ENCODE assay signal across 8 mouse cellular contexts in the genomic region with DNA sequence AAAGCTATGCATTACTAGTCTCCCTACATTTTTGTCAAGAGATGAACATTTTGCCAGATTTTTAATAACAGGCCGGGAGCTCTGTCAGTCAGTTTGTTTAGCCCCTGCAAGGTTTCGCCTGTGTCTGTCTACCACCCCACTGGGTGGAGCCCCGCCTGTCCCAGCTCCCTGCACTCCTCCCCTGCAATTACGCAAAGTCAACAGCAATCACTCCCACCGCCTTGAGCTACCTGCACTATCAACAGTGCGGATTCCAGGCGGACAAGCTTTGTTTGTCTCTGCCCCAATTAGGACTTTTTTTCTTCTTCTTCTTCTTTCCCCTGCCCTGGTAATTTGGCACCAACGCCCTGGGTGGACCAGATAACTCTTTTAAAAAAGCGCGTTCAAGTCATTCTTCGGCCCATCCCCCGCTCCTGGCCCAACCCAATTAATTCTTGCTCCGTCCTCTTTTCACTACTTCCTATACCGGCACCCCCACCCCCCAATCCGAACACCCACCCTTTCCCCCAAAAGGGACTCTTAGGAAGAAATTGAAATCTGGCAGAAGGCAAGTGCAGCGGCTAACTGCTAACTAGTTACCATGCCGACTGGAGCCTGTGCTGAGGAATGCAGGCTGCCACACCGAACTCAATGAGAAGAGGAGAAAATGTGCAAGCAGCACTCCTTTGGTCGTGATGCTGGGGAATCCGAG. TPM values are rescaled to one million over a fixed set of nuclear protein-coding genes. Genes with fewer than 3 reads are reported as not detected.
DNase-seq lines count a peak whose midpoint lies in the region; ATAC-seq lines count a peak whose summit lies in the region.

No protein-coding gene starts in this region.

- H3K27ac ChIP-seq in forebrain, embryonic 13.5 days, result peak overlapping the region; percentile 52; the same call in 1 of the 2 replicates
- no peak overlapping the region for H3K27ac ChIP-seq in kidney, embryonic 14.5 days (ENCODE audit: low read depth, low read length)
- no peak overlapping the region for H3K27ac ChIP-seq in liver, embryonic 11.5 days (ENCODE audit: low read depth, low read length)

- no peak overlapping the region for H3K9ac ChIP-seq in forebrain, embryonic 13.5 days
- no peak overlapping the region for H3K9ac ChIP-seq in kidney, embryonic 14.5 days (ENCODE audit: low read depth, low read length)
- H3K9ac ChIP-seq in liver, embryonic 11.5 days (ENCODE audit: low read depth, low read length), result no peak overlapping the region

- H3K4me3 ChIP-seq in forebrain, embryonic 13.5 days, result peak overlapping the region; percentile 33
- H3K4me3 ChIP-seq in kidney, embryonic 14.5 days (ENCODE audit: low read length), result peak overlapping the region; percentile 16
- peak overlapping the region; percentile 33 for H3K4me3 ChIP-seq in liver, embryonic 11.5 days (ENCODE audit: low read depth, low read length)

- 2% methylated on average over 20 of the region's 20 CpGs for WGBS in forebrain, embryonic 13.5 days
- 2% methylated on average over 20 of the region's 20 CpGs for whole genome bisulfite sequencing in kidney, embryonic 14.5 days
- 5% methylated on average over 20 of the region's 20 CpGs for WGBS in liver, embryonic 11.5 days

- no peaks in the 10 kb centered on the region for H3K36me3 ChIP-seq in forebrain, embryonic 13.5 days (ENCODE audit: poor library complexity, severe bottlenecking)
- H3K36me3 ChIP-seq in kidney, embryonic 14.5 days (ENCODE audit: control insufficient read depth, insufficient read depth, low read length), result no peaks in the 10 kb centered on the region
- no peaks in the 10 kb centered on the region for H3K36me3 ChIP-seq in liver, embryonic 11.5 days (ENCODE audit: control insufficient read depth, insufficient read depth, low read length)

- no peaks in the 10 kb centered on the region for H3K9me3 ChIP-seq in forebrain, embryonic 13.5 days (replicated peaks)
- no peaks in the 10 kb centered on the region for H3K9me3 ChIP-seq in kidney, embryonic 14.5 days (ENCODE audit: control insufficient read depth, low read length)
- no peaks in the 10 kb centered on the region for H3K9me3 ChIP-seq in liver, embryonic 11.5 days (ENCODE audit: control insufficient read depth, low read length)

- peaks cover 10% of the 10 kb centered on the region; the same call in 1 of the 2 replicates for H3K27me3 ChIP-seq in forebrain, embryonic 13.5 days
- peaks cover 67% of the 10 kb centered on the region for H3K27me3 ChIP-seq in kidney, embryonic 14.5 days (ENCODE audit: control insufficient read depth, insufficient read depth, low read length)
- peaks cover 15% of the 10 kb centered on the region for H3K27me3 ChIP-seq in liver, embryonic 11.5 days (replicated peaks; ENCODE audit: control insufficient read depth, insufficient read depth, low read length)

- peak; percentile 2 for DNase-seq in adrenal gland, postnatal 25 days
- no peak for DNase-seq in adrenal gland, adult 18-20 months (ENCODE audit: low spot score in 2 of 2)
- DNase-seq in brain, adult 2 months (ENCODE audit: low read depth, low spot score), result peak; percentile 50
- peak; percentile 35 for DNase-seq in liver, embryonic 11.5 days (ENCODE audit: low spot score)
- peak; percentile 65 to 72 for DNase-seq in right cerebral cortex, postnatal 10 days (ENCODE audit: low spot score in 2 of 2)
- DNase-seq in gastrocnemius, postnatal 10 days, result no peak

- peak overlapping the region; percentile 62 for H3K4me2 ChIP-seq in forebrain, embryonic 13.5 days
- H3K4me2 ChIP-seq in kidney, embryonic 14.5 days (replicated peaks; ENCODE audit: low read depth, low read length), result peak overlapping the region; percentile 25; the same call in 1 of the 2 replicates
- H3K4me2 ChIP-seq in liver, embryonic 11.5 days, result peak overlapping the region; percentile 56

- peak; percentile 89 for ATAC-seq in forebrain, embryonic 13.5 days
- no peak for ATAC-seq in kidney, embryonic 14.5 days (ENCODE audit: low FRiP score, low TSS enrichment)
- ATAC-seq in liver, embryonic 11.5 days (replicated peaks; ENCODE audit: low FRiP score), result peak; percentile 63; the same call in 1 of the 2 replicates

- peaks cover 29% of the 10 kb centered on the region for H3K4me1 ChIP-seq in forebrain, embryonic 13.5 days
- no peaks in the 10 kb centered on the region for H3K4me1 ChIP-seq in kidney, embryonic 14.5 days (ENCODE audit: control insufficient read depth, insufficient read depth, low read length)
- no peaks in the 10 kb centered on the region for H3K4me1 ChIP-seq in liver, embryonic 11.5 days (replicated peaks; ENCODE audit: control insufficient read depth, insufficient read depth, low read length)

RNA-seq across cellular contexts. Expression of a gene that starts 35.9 kb away (rescaled TPM):
- not detected in 2 replicates for total RNA-seq in adrenal gland, postnatal 25 days (2021)
- total RNA-seq in adrenal gland, adult 18-20 months (2021), result not detected
- polyA plus RNA-seq in forebrain, embryonic 13.5 days (2015; fragmentation: Nextera tagmentation; extraction: Ambion mirVana), result 24.9 and 36.8 TPM in 2 replicates
- not detected in 2 replicates for polyA plus RNA-seq in kidney, embryonic 14.5 days (2014; fragmentation: Nextera tagmentation; extraction: Ambion mirVana)
- polyA plus RNA-seq in liver, embryonic 11.5 days (2014; fragmentation: Nextera tagmentation; extraction: Ambion mirVana), result not detected in 2 replicates
- not detected for total RNA-seq in gastrocnemius, postnatal 10 days (2021)

Comparison
In these comparisons a context has a peak if more than half of its experiments do, and no peak if none do; other contexts are left out.
1. DNase-seq: peak in adrenal gland, postnatal 25 days (single experiment), brain, adult 2 months (single experiment), liver, embryonic 11.5 days (single experiment) and right cerebral cortex, postnatal 10 days (2 of 2); none in adrenal gland, adult 18-20 months (0 of 2) and gastrocnemius, postnatal 10 days (single experiment).
2. Peak in every context shown above with its lines, with median percentiles within 50 percentile points of each other: H3K4me2 ChIP-seq and H3K4me3 ChIP-seq.